ENCODE assay signal across 12 mouse cellular contexts in the genomic region with DNA sequence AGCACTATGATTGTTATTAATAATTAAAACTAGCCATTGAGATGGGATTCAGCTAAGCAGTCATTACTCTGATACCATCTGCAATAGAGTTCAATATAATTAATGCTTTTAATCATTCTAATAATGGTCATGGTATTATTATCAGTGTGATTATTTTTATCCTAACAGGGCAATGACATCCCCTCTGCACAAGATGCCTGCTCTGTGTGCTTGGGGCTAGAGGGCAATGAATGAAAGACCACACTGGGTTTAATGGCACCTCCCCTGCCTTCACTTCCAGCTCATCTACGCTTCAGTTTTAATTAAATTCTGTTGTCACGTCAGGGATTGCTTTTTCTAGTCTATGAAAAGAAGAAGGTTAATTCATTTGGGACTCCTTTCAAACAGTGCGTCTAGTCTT.
"Had no signal": no experiment of that assay in that cellular context is flagged by ENCODE, and none has a peak within 500 bp of the region (broad histone marks: within the 10 kb centered on the region; RNA-seq: fewer than 3 reads in every experiment).

No protein-coding gene starts in this region.

- H3K4me3 ChIP-seq: limb, embryonic 12.5 days; liver, embryonic 13.5 days; stomach, embryonic 15.5 days had no signal

- H3K9ac ChIP-seq: limb, embryonic 12.5 days; liver, embryonic 13.5 days; stomach, embryonic 15.5 days had no signal

- H3K36me3 ChIP-seq: limb, embryonic 12.5 days; liver, embryonic 13.5 days; stomach, embryonic 15.5 days had no signal

- H3K27me3 ChIP-seq: limb, embryonic 12.5 days; liver, embryonic 13.5 days; stomach, embryonic 15.5 days had no signal

- H3K4me2 ChIP-seq: limb, embryonic 12.5 days; liver, embryonic 13.5 days; stomach, embryonic 15.5 days had no signal

- H3K27ac ChIP-seq: kidney, postnatal 0 days; limb, embryonic 12.5 days; liver, embryonic 13.5 days; stomach, embryonic 15.5 days had no signal

- H3K9me3 ChIP-seq: liver, embryonic 13.5 days; stomach, embryonic 15.5 days had no signal

- H3K4me1 ChIP-seq: limb, embryonic 12.5 days; stomach, embryonic 15.5 days had no signal

- DNase-seq: kidney, adult 11 months; kidney, adult 9 months; kidney, postnatal 36 days; liver; liver, embryonic 13.5 days; lung, adult 18-20 months; right cerebral cortex, postnatal 14 days; thymus, adult 2 months; thymus, postnatal 25 days had no signal
